Comparison of ENCODE assay signal across 9 mouse cellular contexts in genomic region chr5:122774743-122775611, GRCm38 (mm10). TPM values are rescaled to one million over a fixed set of nuclear protein-coding genes. Genes with fewer than 3 reads are reported as not detected.
DNase-seq lines count a peak whose midpoint lies in the region; ATAC-seq and TF ChIP-seq lines count a peak whose summit lies in the region.
"Had no signal": no experiment of that assay in that cellular context is flagged by ENCODE, and none has a peak within 500 bp of the region (broad histone marks: within the 10 kb centered on the region; RNA-seq: fewer than 3 reads in every experiment).

No protein-coding gene starts in this region.

- no peak overlapping the region for H3K9ac ChIP-seq in heart, adult 2 months (ENCODE audit: low read depth, low read length)
- peak overlapping the region; percentile 23 for H3K9ac ChIP-seq in ES-Bruce4 (ENCODE audit: low read depth, poor library complexity, severe bottlenecking)
- H3K9ac ChIP-seq in liver, adult 2 months (ENCODE audit: low read depth, low read length) = no peak overlapping the region
- H3K9ac ChIP-seq: neural tube, embryonic 12.5 days had no signal

- 35% methylated on average over 28 of the region's 28 CpGs for WGBS in heart, adult 2 months
- 70% methylated on average over 28 of the region's 28 CpGs for WGBS in liver, adult 2 months

- TF ChIP-seq EP300 in heart, adult 2 months (IDR thresholded peaks at IDR 0.05; ENCODE audit: insufficient read depth, low read depth, low read length) = no peak
- TF ChIP-seq EP300 in ES-Bruce4 (IDR thresholded peaks at IDR 0.05; ENCODE audit: insufficient read depth, low read depth, low read length) = no peak

- H3K36me3 ChIP-seq in heart, adult 2 months (ENCODE audit: control insufficient read depth, insufficient read depth, low read length) = no peaks in the 10 kb centered on the region
- no peaks in the 10 kb centered on the region for H3K36me3 ChIP-seq in ES-Bruce4 (ENCODE audit: control insufficient read depth, insufficient read depth, low read length, poor library complexity, severe bottlenecking)
- no peaks in the 10 kb centered on the region for H3K36me3 ChIP-seq in liver, adult 2 months (ENCODE audit: control insufficient read depth, insufficient read depth, low read length)

- TF ChIP-seq POLR2A in heart, adult 2 months (IDR thresholded peaks at IDR 0.05; ENCODE audit: insufficient read depth, low read depth, low read length) = no peak
- TF ChIP-seq POLR2A in ES-Bruce4 (IDR thresholded peaks at IDR 0.05; ENCODE audit: insufficient read depth, low read length) = no peak
- TF ChIP-seq POLR2A in liver, adult 2 months (IDR thresholded peaks at IDR 0.05; ENCODE audit: extremely low read depth, insufficient read depth, low read length) = no peak

- peaks cover 13% of the 10 kb centered on the region for H3K4me1 ChIP-seq in heart, adult 2 months (ENCODE audit: control insufficient read depth, insufficient read depth, low read length)
- peaks cover 3% of the 10 kb centered on the region for H3K4me1 ChIP-seq in ES-Bruce4 (ENCODE audit: control insufficient read depth, insufficient read depth, low read length)
- peaks cover 9% of the 10 kb centered on the region for H3K4me1 ChIP-seq in liver, adult 2 months (ENCODE audit: control insufficient read depth, insufficient read depth, low read length)

- no peak overlapping the region for H3K27ac ChIP-seq in heart, adult 2 months
- no peak overlapping the region for H3K27ac ChIP-seq in ES-Bruce4 (ENCODE audit: insufficient read depth, low read length)
- 0 out of 2 replicates have a peak overlapping the region, but pooled peaks have one; percentile 8 for H3K27ac ChIP-seq in liver, adult 2 months (replicated peaks; ENCODE audit: insufficient read depth, low read depth, low read length)
- H3K27ac ChIP-seq: neural tube, embryonic 12.5 days had no signal

- no peaks in the 10 kb centered on the region for H3K79me2 ChIP-seq in heart, adult 2 months (replicated peaks; ENCODE audit: control insufficient read depth, insufficient read depth, low read length)
- peaks cover 14% of the 10 kb centered on the region; the same call in 1 of the 2 replicates for H3K79me2 ChIP-seq in liver, adult 2 months (ENCODE audit: control insufficient read depth, insufficient read depth, low read length)

- intact Hi-C loops in heart, adult 2 months (cut with DNase I) = loop anchor here (5.0 kb wide), 1 partner anchor 273 kb away; the partner anchor contains the start of gene Atp2a2
- intact Hi-C loops in heart, postnatal 25 days (cut with DNase I) = loop anchor here (5.0 kb wide), 1 partner anchor 273 kb away; the partner anchor contains the start of gene Atp2a2

- no peak for ATAC-seq in activated CD4-positive, CD25-positive, alpha-beta regulatory T cell, adult 4 months

- H3K27me3 ChIP-seq in heart, adult 2 months (ENCODE audit: control insufficient read depth, insufficient read depth, low read length) = no peaks in the 10 kb centered on the region
- 0 out of 2 replicates have a peak, but pooled peaks cover 2% of the 10 kb centered on the region for H3K27me3 ChIP-seq in ES-Bruce4 (ENCODE audit: control insufficient read depth, insufficient read depth, low read length, poor library complexity, severe bottlenecking)
- no peaks in the 10 kb centered on the region for H3K27me3 ChIP-seq in liver, adult 2 months (ENCODE audit: control insufficient read depth, insufficient read depth, low read length)
- H3K27me3 ChIP-seq: neural tube, embryonic 12.5 days had no signal

- no peak for TF ChIP-seq CTCF in heart, adult 2 months (IDR thresholded peaks at IDR 0.05)
- TF ChIP-seq CTCF in ES-Bruce4 (IDR thresholded peaks at IDR 0.05; ENCODE audit: low read depth, low read length) = no peak
- TF ChIP-seq CTCF in liver, adult 2 months (IDR thresholded peaks at IDR 0.05; ENCODE audit: low read depth, low read length) = no peak

- peak; percentile 40 to 44 for DNase-seq in heart, adult 2 months
- DNase-seq in heart, postnatal 25 days (ENCODE audit: low spot score) = no peak
- DNase-seq in adrenal gland, postnatal 25 days = peak; percentile 55
- no peak for DNase-seq in liver, adult 2 months (ENCODE audit: extremely low read depth, low read depth, low spot score)
- DNase-seq in thymus, postnatal 10 days (ENCODE audit: low spot score in 2 of 2) = no peak
- no peak for DNase-seq in layer of hippocampus, adult 8-10 months (ENCODE audit: low spot score in 2 of 2)

- no peaks in the 10 kb centered on the region for H3K9me3 ChIP-seq in ES-Bruce4 (replicated peaks; ENCODE audit: control insufficient read depth, insufficient read depth, low read length, poor library complexity, severe bottlenecking)

- H3K4me3 ChIP-seq in heart, adult 2 months = no peak overlapping the region
- H3K4me3 ChIP-seq in ES-Bruce4 (ENCODE audit: low read depth, low read length) = peak overlapping the region; percentile 66
- H3K4me3 ChIP-seq in liver, adult 2 months (ENCODE audit: insufficient read depth, low read depth, low read length) = no peak overlapping the region
- H3K4me3 ChIP-seq: neural tube, embryonic 12.5 days had no signal

RNA-seq across cellular contexts. Expression of gene Camkk2, which starts 4.2 kb away (rescaled TPM):
- total RNA-seq in heart, adult 2 months (2021) = 10 to 100 TPM; 10.2 to 13.6 TPM
- 9.3 and 10.5 TPM in 2 replicates for polyA plus RNA-seq in heart, adult 2 months (2012; rRNA removed)
- 10 to 100 TPM; 11.0 to 11.4 TPM for total RNA-seq in heart, postnatal 25 days (2021)
- polyA plus RNA-seq in ES-Bruce4 (2011; ENCODE audit: insufficient read depth, insufficient read length, low read depth, missing spikeins) = 24.4 and 26.2 TPM in 2 replicates
- 25.6 and 27.6 TPM in 2 replicates for total RNA-seq in adrenal gland, postnatal 25 days (2021)
- total RNA-seq in liver, adult 2 months (2014; rRNA removed) = 6.3 and 8.3 TPM in 2 replicates
- polyA plus RNA-seq in liver, adult 2 months (2012; rRNA removed) = 16.4 and 17.7 TPM in 2 replicates
- total RNA-seq in layer of hippocampus, adult 8-10 months (2022) = 10 to 100 TPM; 87.3 to 96.2 (median 93.0) TPM
- polyA plus RNA-seq in activated CD4-positive, CD25-positive, alpha-beta regulatory T cell, adult 4 months (2017; shearing (Covaris generic)) = 1 to 10 TPM; 2.6 to 2.8 TPM

RNA-seq across cellular contexts. Expression of gene Anapc5, which starts 46.2 kb away (rescaled TPM):
- total RNA-seq in heart, adult 2 months (2021) = 100 to 1,000 TPM; 150 to 165 TPM
- polyA plus RNA-seq in heart, adult 2 months (2012; rRNA removed) = 210 and 302 TPM in 2 replicates
- 100 to 1,000 TPM; 161 to 165 TPM for total RNA-seq in heart, postnatal 25 days (2021)
- 344 and 397 TPM in 2 replicates for polyA plus RNA-seq in ES-Bruce4 (2011; ENCODE audit: insufficient read depth, insufficient read length, low read depth, missing spikeins)
- 206 and 209 TPM in 2 replicates for total RNA-seq in adrenal gland, postnatal 25 days (2021)
- 93.9 and 99.0 TPM in 2 replicates for total RNA-seq in liver, adult 2 months (2014; rRNA removed)
- 61.0 and 61.9 TPM in 2 replicates for polyA plus RNA-seq in liver, adult 2 months (2012; rRNA removed)
- 100 to 1,000 TPM; 192 to 236 (median 203) TPM for total RNA-seq in layer of hippocampus, adult 8-10 months (2022)
- polyA plus RNA-seq in activated CD4-positive, CD25-positive, alpha-beta regulatory T cell, adult 4 months (2017; shearing (Covaris generic)) = 10 to 100 TPM; 90.8 to 92.8 TPM

Comparison
In these comparisons a context has a peak if more than half of its experiments do, and no peak if none do; other contexts are left out.
1. DNase-seq: peak in heart, adult 2 months (2 of 2) and adrenal gland, postnatal 25 days (single experiment); none in heart, postnatal 25 days (single experiment), liver, adult 2 months (single experiment), thymus, postnatal 10 days (0 of 2) and layer of hippocampus, adult 8-10 months (0 of 2).